Mouse (Mus musculus) lung, adult 2 months (tissue): ENCODE data around the gene Htr5a.

Experiments
- CTCF ChIP-seq: fragments of 200-500 bp; IDR thresholded peaks from 2 replicates; pipeline ENCODE4 v1.5.1; 2011; ENCODE audit warnings: mild to moderate bottlenecking, low read length, control low read depth; ENCODE audit not compliant: insufficient read depth
- POLR2A ChIP-seq: fragments of 200-500 bp; IDR thresholded peaks from 2 replicates; pipeline ENCODE4 v1.6.1; 2011; ENCODE audit warnings: low read depth, mild to moderate bottlenecking, control low read depth, low read length, borderline replicate concordance; ENCODE audit errors: extremely low read depth

- no peak for TF ChIP-seq CTCF
- no peak for TF ChIP-seq POLR2A
Observed at GRCm38 (mm10) chr5:27835096-27835495, 6.9 kb upstream of the Htr5a start.
